Mouse (Mus musculus): ENCODE results near the gene 1700018F24Rik.
"Not testable (repeated sequence)": the region's sequence is repeated elsewhere in the genome, so short reads cannot be mapped to it uniquely, and the experiment has no call there.

The 1700018F24Rik gene

GRCm38 (mm10) chr5:145081866-145082613 is 39.2 kb downstream of the 1700018F24Rik start:
- DNase-seq (ENCODE audit: low spot score), result no peak

GRCm38 (mm10) chr5:145083201-145083600 is 40.4 kb downstream of the 1700018F24Rik start:
- DNase-seq (ENCODE audit: low spot score), result not testable (repeated sequence)

- DNase-seq (ENCODE audit: low spot score), result peak; percentile 83
Observed at GRCm38 (mm10) chr5:145083632-145084451, 41.1 kb downstream of the 1700018F24Rik start, which contains the start of the genes Arpc1a and Kpna7. Gene Arpc1a (plus strand): TSS chr5:145083830. Gene Kpna7 (minus strand): TSS chr5:145084030.

GRCm38 (mm10) chr5:145084822-145085221 is 42.0 kb downstream of the 1700018F24Rik start:
- DNase-seq (ENCODE audit: low spot score), result no peak

GRCm38 (mm10) chr5:145088186-145088585 is 45.4 kb downstream of the 1700018F24Rik start:
- DNase-seq (ENCODE audit: low spot score), result no peak

- DNase-seq (ENCODE audit: low spot score), result no peak
Observed at GRCm38 (mm10) chr5:145089878-145090277, 47.1 kb downstream of the 1700018F24Rik start.
